Mouse (Mus musculus): Measurements from ENCODE around the gene Ttc12. TPM values are rescaled to one million over a fixed set of nuclear protein-coding genes. Genes with fewer than 3 reads are reported as not detected.

Gene Ttc12
- polyA plus RNA-seq, 1 experiment from 2014 or later, result 1.8 TPM

Other genes with a start within 250 kb of the Ttc12 start
- not detected in 2 replicates for gene Gm4894, start 235.7 kb downstream of the Ttc12 start, polyA plus RNA-seq (2014; fragmentation: Nextera tagmentation; extraction: Ambion mirVana)
- gene Drd2, start 145.6 kb downstream of the Ttc12 start, polyA plus RNA-seq (2014; fragmentation: Nextera tagmentation; extraction: Ambion mirVana), result 0.15 TPM in 1 of 2 replicates, not detected in the other
- gene Ankk1, start 59.2 kb downstream of the Ttc12 start, polyA plus RNA-seq (2014; fragmentation: Nextera tagmentation; extraction: Ambion mirVana), result not detected in 2 replicates

All from heart, embryonic 14.5 days (tissue).